Mouse (Mus musculus) A20 (cell line): Measurements from ENCODE around the gene Ifi44.
A peak's percentile ranks its signal among the peaks of the same experiment; 100 is the strongest.

Experiments
- DNase-seq: peaks from one replicate; pipeline ENCODE4 v3.0.0-alpha.2; 2011; ENCODE audit warnings: low read depth, low spot score

The Ifi44 gene

DNA sequence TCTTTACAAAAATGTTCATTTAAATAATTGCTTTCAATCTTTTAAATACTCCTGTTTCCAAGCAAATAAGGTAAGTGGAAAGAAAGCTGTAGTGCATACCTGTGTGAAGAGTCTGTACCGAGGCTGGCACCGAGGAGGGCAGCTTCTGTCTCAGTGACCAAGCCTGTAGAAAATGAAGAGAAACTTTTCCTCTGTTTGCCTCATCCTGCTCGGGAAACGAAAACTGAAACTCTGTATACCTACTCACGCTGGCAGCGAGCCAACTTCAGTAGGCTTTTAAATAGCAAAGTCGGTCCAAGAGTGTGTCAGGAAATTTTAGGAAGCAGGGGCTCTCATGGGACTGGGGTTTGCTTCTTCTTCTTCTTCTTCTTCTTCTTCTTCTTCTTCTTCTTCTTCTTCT, at the start of gene Ifi44:
Gene Ifi44 (minus strand): TSS at position 224 of the 400 bp plus-strand sequence.
- no peak for DNase-seq

DNA sequence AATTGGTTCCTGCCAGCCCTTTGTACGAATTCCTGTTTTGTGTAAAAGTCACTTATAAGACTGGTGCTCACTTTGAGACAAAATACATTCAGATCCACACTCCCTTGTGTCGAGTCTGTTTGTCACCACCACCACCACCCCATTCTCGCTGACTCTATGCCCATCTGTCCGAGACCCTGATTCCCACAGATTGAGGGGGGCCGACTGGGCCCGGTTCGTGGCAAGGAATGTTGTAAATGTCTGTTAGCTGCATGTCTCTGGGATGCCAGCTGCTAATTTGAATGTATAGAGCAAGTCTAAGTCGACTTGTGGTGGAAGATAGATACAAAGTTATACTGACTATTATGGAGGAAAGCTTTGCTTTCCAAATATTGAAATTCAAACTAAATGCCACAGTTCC, 38.9 kb upstream of the Ifi44 start:
- DNase-seq: no peak

DNA sequence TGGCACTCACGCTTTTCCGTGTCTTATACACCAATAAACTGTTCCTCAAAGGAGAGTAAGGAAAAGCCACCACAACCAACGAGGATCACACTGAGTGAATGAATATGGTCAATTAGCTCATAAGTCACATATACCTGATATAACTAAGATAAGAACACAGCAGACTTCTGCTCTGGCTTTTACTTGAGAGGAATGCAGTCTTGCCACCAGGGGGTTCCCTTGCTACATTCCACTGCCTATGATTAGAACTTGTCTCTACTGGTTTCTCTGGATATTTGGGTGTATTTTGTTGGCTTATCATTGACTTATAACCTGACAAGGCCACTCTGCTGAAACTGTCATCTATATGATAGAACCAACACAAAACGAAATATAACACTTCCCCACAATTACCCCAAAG, 25.3 kb upstream of the Ifi44 start:
- DNase-seq: no peak

DNA sequence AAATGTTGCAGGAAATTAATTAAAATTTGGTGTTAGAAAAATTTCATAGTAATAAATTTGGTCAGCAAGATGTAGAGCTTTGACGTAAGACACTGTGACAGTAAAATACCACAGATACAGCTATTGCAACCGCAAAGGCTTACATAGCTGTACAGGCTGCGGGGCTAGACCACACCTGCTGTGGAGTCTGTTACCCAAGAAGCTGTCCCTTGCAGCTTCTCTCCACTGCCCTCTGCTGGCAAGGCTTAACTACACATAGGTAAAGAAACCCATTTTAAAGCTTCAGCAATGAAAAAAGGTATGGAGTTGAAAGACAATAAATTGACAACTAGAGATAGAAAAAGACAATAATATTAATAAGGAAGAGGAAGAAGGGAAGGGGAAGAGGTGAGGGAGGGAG, 21.3 kb upstream of the Ifi44 start:
- peak; percentile 21 for DNase-seq

DNA sequence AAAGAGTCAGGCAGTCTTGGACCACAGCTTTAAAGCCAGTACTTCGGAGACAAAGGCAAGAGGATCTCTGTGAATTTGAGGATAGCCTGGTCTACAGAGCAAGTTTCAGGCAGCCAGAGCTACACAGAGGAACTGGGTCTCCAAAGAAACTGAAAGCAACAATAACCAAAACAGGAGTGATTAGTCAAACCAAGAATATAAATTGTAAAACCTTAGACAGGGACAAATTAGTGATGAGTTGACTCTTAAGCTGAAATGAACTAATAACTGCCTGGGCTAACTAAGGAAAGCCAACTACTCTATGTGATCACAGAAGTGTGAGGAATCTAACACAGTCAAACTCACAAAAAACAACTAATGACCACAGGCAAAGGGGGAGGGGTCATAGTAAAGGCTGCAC, 1.2 kb downstream of the Ifi44 start:
- no peak for DNase-seq

DNA sequence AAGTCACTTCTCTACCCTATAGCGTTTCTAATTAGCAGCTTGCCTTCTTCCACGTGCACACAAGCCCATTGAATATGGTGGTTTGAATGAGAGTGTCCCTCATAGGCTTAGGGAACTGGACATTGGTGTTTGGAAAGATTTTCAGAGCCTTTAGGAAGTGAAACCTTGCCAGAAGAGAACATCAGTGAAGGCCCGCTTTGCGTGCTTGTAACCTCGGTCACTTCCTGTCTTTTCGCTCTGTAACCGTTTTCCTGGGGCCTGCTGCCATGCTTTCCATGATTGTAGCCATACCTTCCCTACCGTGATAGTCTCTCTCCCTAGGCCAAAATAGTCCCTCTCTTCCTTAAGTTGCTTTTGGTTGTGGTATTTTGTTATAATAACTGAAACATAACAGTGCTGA, 3.7 kb downstream of the Ifi44 start:
- no peak for DNase-seq

DNA sequence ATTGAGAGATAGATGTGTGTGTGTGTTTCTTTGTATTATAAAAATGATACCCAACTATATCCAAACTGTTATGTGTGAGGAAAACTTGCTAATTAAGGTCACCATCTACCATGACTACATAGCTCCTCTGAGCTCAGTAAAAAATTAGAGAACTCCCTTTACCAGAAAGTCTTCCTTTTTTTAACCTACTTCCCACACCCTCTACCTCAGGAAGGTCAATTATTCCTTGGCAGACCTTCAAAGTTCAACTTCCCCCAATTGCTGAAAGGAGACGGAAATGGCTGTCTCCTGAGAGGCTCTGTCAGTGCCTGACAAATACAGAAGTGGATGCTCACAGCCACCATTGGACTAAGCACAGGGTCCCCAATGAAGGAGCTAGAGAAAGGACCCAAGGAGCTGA, 7.5 kb downstream of the Ifi44 start:
- DNase-seq: no peak

DNA sequence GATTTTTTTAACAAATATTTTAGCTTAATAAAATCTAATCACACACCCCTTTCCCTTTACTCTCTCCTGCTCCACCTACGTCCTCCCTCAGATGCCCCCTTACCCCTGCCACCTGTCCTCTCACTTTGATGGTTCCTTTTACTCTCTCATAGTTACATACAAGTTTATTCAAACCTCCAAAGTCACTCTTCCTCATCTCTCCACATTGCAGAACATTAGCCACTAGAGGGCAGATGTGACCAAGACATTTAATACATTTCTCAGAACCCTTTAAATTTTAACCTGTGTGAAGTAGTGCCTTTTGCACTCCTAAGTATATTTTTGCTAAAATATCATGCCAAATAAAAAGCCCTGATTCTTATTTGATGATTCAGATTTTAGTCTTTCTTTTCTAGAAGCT, 33.5 kb downstream of the Ifi44 start:
- DNase-seq: peak; percentile 30

DNA sequence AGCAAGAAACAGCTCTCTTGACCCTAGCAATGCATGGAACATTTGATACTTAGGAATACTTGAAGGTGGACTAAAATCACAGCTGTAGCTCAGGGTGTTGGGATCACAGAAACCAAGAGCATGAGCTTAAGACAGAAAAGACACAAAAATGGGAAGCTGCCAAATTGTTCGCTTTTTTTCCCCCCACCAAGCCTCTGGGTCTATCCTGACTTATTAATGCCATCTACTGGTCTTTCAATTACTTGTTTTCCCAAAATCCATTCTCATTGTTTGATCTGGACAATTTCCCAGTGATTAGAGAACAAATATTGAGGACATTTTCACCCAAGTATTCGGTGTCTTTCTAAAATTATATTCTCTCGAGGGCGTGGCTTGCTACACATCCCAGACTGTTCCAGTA, 42.4 kb downstream of the Ifi44 start:
- DNase-seq: no peak
